Mouse (Mus musculus): ENCODE measurements around the gene Evpl. TPM values are rescaled to one million over a fixed set of nuclear protein-coding genes. Genes with fewer than 3 reads are reported as not detected.

The Evpl gene
- polyA plus RNA-seq, 1 experiment: not detected

DNA sequence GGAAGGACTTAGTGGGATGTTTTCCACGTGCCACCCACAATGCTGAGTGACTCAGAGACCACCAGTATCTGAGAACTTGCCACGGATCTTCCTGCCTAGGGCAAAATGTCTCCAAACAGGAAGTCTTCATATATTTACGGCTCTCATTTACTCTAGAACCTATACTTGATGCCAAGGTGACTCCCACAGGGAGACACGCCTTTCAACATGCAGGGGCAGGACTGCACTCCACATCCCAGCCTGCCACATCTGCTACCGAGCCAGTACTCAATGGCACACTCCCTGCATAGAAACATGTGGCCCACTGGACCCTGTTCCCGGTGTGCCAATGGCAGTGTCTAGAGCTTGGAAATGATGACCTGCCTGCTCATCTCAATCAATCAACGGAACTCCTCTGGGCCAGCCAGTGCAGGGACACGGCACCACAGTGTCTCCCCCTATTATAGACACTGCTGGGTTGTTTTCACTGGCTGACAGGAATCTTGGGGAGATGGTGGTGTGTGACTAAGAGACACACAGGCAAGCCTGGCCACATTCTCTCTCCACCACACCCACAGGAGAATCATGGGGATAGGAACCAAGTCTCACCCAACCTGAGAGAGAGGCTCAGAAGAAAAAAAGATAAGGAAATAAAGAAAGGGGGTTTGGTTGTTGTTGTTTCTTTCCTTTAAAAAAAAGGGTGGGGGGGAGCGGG, 18.3 kb upstream of the Evpl start:
- H3K4me1 ChIP-seq (ENCODE audit: control insufficient read depth, insufficient read depth, low read length): peaks cover 11% of the 10 kb centered on the region
- no peak overlapping the region for H3K27ac ChIP-seq (ENCODE audit: insufficient read depth, low read depth, low read length)
- H3K4me3 ChIP-seq (ENCODE audit: insufficient read depth, low read length): no peak overlapping the region
- TF ChIP-seq POLR2A (IDR thresholded peaks at IDR 0.05; ENCODE audit: borderline replicate concordance, low read depth, low read length) (no peak), CTCF (IDR thresholded peaks at IDR 0.05; ENCODE audit: low read depth, low read length) (no peak)

DNA sequence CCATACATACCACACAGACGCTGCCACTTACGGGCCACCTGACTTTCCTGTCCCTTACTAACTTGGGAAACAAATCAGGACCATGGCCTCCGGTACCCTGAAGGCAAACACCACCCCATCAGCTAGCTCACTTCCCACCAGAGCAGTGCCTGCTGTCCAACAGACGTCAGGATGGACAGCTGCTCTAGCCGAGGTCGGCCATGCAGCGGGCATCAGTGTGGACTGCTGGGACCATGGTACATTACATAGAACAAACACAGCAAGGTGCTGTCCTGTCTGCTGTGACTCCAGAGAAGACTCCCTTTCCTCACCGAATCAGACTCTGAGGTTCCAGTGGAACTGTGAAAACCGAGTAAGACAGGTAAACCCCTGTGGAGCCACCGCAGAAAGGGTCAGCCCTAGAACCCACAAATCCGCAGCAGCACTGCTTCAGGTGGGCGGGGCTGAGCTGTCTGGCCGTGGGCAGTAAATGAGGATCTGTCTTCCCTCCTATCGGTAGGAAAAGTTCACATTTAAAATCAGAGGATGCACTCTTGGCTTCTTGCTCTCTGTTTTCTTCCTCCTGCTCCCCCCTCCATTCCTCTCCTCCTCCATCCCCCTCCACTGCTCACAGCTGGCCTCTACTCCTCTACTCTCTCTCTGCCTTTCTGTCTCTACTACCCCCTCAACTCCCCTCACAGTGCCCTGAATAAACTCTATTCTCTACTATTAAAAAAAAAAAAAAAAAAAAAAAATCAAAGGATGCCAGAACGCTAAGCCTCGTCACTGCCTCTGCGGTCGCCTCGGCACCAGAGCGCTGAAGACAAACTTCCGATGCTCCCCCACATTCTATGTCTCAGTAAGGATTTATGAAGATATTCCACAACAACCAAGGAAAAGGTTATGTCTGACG, 17.5 kb upstream of the Evpl start:
- peaks cover 11% of the 10 kb centered on the region for H3K4me1 ChIP-seq (ENCODE audit: control insufficient read depth, insufficient read depth, low read length)
- no peak overlapping the region for H3K27ac ChIP-seq (ENCODE audit: insufficient read depth, low read depth, low read length)
- TF ChIP-seq CTCF (IDR thresholded peaks at IDR 0.05; ENCODE audit: low read depth, low read length): no peak
- TF ChIP-seq POLR2A (IDR thresholded peaks at IDR 0.05; ENCODE audit: borderline replicate concordance, low read depth, low read length): no peak
- no peak overlapping the region for H3K4me3 ChIP-seq (ENCODE audit: insufficient read depth, low read length)

DNA sequence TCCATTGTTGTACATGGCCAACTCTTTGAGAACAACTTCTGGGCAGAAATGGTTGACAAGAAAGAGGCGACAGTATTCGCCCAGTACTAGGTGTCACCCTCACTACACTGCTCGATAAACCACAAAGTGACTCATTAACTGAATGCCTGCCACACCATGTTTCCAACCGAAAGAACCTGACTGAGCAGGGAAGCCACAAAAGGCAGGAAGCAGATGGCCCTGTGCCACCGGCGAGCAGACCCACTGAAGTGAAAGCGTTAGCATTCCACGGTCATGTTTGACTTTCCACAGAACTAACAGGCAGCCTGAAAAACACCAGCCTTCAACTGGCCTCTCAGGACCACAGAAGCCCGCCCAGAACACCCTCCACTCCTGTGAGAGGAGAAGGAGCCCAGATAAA, 16.8 kb upstream of the Evpl start:
- H3K4me1 ChIP-seq (ENCODE audit: control insufficient read depth, insufficient read depth, low read length): peaks cover 11% of the 10 kb centered on the region
- H3K27ac ChIP-seq (ENCODE audit: insufficient read depth, low read depth, low read length): no peak overlapping the region
- H3K4me3 ChIP-seq (ENCODE audit: insufficient read depth, low read length): no peak overlapping the region
- TF ChIP-seq POLR2A (IDR thresholded peaks at IDR 0.05; ENCODE audit: borderline replicate concordance, low read depth, low read length): no peak
- no peak for TF ChIP-seq CTCF (IDR thresholded peaks at IDR 0.05; ENCODE audit: low read depth, low read length)

DNA sequence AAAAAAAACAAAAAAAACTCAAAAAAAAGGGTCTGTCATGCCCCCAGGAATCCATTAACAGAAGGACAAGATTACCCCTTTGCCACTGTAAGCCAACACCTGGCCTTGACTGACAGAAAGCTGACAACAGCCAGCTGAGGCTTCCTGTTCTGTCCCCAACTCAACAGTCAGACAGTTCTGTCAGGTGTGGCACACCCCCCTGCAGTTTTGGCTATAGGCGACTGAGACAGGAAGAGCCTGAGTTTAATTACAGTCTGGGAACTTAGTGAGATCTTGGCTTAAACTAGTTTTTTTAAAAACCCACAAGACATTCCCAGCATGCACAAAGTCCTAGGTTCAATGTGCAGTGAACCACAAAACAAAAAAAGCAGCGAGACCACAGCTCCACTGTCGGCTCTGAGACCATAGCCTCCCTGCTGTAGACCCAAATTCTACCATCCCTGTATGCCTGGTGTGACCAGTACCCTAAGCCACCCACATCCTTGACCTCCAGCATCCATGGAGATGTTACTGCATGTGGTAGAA, 15.3 kb upstream of the Evpl start:
- Histone ChIP-seq H3K27ac (ENCODE audit: insufficient read depth, low read depth, low read length) (no peak overlapping the region), H3K4me3 (ENCODE audit: insufficient read depth, low read length) (no peak overlapping the region), H3K4me1 (ENCODE audit: control insufficient read depth, insufficient read depth, low read length) (peaks cover 11% of the 10 kb centered on the region)
- TF ChIP-seq CTCF (IDR thresholded peaks at IDR 0.05; ENCODE audit: low read depth, low read length) (no peak), POLR2A (IDR thresholded peaks at IDR 0.05; ENCODE audit: borderline replicate concordance, low read depth, low read length) (no peak)

DNA sequence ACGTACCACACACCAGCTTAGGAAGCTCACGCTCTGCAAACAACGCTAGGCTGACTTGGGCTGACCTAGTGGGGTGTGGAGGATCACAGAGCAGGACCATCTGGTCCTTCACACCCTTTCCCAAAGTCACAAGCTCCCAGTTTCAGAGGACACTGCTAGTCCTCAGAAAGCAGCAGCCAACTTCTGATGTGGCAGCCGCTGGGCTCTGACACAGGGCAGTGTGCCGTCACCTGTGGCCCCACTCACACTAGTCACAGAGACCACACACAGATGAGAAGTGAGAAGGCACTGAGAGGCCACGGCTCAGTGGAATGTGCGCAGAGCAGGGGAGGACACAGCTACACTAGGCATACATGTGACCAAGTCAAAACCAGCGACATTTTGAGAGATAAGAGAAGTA, 13.0 kb upstream of the Evpl start:
- TF ChIP-seq POLR2A (IDR thresholded peaks at IDR 0.05; ENCODE audit: borderline replicate concordance, low read depth, low read length) (no peak), CTCF (IDR thresholded peaks at IDR 0.05; ENCODE audit: low read depth, low read length) (no peak)
- no peak overlapping the region for H3K27ac ChIP-seq (ENCODE audit: insufficient read depth, low read depth, low read length)
- H3K4me1 ChIP-seq (ENCODE audit: control insufficient read depth, insufficient read depth, low read length): peaks cover 11% of the 10 kb centered on the region
- no peak overlapping the region for H3K4me3 ChIP-seq (ENCODE audit: insufficient read depth, low read length)

DNA sequence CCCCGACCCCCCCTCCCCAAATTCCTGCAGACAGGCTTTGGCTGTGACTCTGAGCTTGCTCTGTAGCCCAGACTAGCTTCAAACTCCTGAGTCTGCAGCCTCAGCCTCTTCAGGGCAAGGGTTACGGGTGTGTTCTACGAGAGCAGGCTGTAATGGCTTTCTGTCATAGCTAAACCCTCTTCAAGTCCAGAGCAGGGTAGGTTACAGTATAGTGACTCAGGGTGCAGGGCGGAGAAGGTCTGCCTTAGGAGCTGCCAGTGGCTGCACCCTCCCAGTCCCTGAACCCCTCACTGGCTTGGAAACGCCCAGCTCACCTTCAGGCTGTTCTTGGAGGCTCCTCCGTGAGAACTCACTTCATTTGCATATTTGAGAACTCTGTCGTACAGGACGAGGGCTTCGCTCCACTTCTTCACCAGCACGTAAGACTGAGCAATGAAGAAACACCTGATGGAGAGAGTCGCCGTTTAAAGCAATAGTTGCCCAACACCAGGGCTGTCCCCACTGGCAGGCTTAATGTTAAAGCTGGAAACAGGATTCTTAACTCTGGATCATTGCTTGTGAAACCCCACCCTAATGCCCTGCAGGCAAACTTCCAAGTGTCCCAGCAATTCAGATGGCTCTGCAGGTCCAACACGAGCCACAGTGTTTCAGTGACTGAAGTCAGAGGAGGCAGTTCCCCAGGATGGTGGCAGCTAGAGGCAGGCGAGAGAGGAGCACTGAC, 9.8 kb upstream of the Evpl start:
- no peaks in the 10 kb centered on the region for H3K4me1 ChIP-seq (ENCODE audit: control insufficient read depth, insufficient read depth, low read length)
- H3K27ac ChIP-seq (ENCODE audit: insufficient read depth, low read depth, low read length): no peak overlapping the region
- no peak for TF ChIP-seq CTCF (IDR thresholded peaks at IDR 0.05; ENCODE audit: low read depth, low read length)
- TF ChIP-seq POLR2A (IDR thresholded peaks at IDR 0.05; ENCODE audit: borderline replicate concordance, low read depth, low read length): no peak
- H3K4me3 ChIP-seq (ENCODE audit: insufficient read depth, low read length): no peak overlapping the region

DNA sequence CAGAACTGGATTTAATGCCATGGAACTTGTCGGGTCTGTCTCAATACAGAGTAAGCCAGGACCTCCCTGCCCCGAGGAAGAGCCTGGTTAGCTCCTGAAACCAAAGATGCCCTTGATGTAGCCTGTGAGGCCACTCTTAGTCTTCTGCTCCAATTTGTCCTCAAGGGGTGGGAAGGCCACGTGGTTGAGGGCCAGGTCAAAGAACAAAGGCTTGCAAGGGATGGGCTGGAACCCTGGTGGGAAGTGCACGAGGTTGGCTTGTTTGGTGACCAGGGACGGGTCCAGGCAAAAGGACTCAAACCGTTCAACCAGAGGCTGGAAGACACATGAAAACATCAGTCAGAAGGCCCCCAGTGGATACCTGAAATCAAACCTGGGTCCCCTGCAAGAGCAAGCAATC, 7.7 kb upstream of the Evpl start:
- no peak overlapping the region for H3K4me3 ChIP-seq (ENCODE audit: insufficient read depth, low read length)
- TF ChIP-seq CTCF (IDR thresholded peaks at IDR 0.05; ENCODE audit: low read depth, low read length) (no peak), POLR2A (IDR thresholded peaks at IDR 0.05; ENCODE audit: borderline replicate concordance, low read depth, low read length) (no peak)
- H3K4me1 ChIP-seq (ENCODE audit: control insufficient read depth, insufficient read depth, low read length): no peaks in the 10 kb centered on the region
- no peak overlapping the region for H3K27ac ChIP-seq (ENCODE audit: insufficient read depth, low read depth, low read length)

DNA sequence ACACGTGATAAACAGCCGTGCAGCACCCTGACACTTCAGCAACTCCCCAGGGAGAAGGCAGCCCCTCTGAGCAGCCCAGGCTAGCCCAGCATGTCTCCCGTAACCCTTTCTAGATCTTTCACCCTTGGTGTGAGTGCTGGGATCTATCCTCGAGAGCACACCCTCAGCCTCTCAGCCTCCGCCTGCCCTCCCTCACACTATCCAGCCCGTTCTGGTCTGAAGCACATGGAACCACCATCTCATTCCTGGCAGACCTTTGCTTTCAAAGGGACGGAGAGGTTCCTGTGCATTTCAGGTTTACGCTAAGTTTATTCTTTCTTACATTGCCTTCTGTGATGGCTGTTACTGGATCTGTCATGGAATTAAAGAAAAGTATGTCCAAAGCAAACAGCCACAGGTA, 6.7 kb upstream of the Evpl start:
- no peak for TF ChIP-seq POLR2A (IDR thresholded peaks at IDR 0.05; ENCODE audit: borderline replicate concordance, low read depth, low read length)
- TF ChIP-seq CTCF (IDR thresholded peaks at IDR 0.05; ENCODE audit: low read depth, low read length): no peak
- Histone ChIP-seq H3K4me3 (ENCODE audit: insufficient read depth, low read length) (no peak overlapping the region), H3K4me1 (ENCODE audit: control insufficient read depth, insufficient read depth, low read length) (no peaks in the 10 kb centered on the region), H3K27ac (ENCODE audit: insufficient read depth, low read depth, low read length) (no peak overlapping the region)

DNA sequence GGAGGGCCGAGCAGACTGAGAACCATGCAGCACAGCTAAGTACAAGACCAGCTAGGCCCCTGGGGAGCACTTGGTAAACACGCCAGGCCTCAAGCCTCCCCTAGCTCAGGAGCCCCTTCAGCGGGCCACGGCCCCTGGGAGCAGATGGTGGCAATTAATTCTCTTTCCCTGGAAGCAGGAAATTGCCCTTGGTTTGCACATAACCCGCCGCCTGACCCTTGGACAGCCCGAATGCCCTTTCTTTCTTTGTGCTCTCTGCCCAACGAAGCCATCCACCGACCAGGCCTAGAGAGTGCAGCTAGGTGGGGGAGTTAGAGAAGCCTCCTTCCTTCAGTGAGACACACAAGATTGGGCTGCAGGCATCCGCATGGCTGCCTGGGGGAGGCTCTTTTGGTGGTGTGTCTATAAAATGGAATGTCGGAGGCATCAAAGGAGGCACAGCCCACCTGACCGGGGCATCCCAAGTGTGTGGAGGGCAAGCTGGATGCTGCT, 3.9 kb upstream of the Evpl start:
- Histone ChIP-seq H3K27ac (ENCODE audit: insufficient read depth, low read depth, low read length) (no peak overlapping the region), H3K4me3 (ENCODE audit: insufficient read depth, low read length) (no peak overlapping the region), H3K4me1 (ENCODE audit: control insufficient read depth, insufficient read depth, low read length) (no peaks in the 10 kb centered on the region)
- TF ChIP-seq CTCF (IDR thresholded peaks at IDR 0.05; ENCODE audit: low read depth, low read length) (no peak), POLR2A (IDR thresholded peaks at IDR 0.05; ENCODE audit: borderline replicate concordance, low read depth, low read length) (no peak)

Data from bone marrow macrophage, adult 2 months (primary cell).